Mouse (Mus musculus) kidney, adult 2 months (tissue): ENCODE measurements around the gene Omt2a.

Experiments
- CTCF ChIP-seq: fragments of 200-500 bp; conservative IDR thresholded peaks from 2 replicates; pipeline ENCODE4 v1.5.1; 2011; ENCODE audit warnings: low read depth, mild to moderate bottlenecking, control low read depth, low read length, moderate library complexity, mixed read lengths; ENCODE audit not compliant: insufficient read depth, insufficient read length
- POLR2A ChIP-seq: fragments of 200-500 bp; IDR thresholded peaks from one replicate; pipeline ENCODE4 v1.6.1; 2011; ENCODE audit warnings: low read depth, low read length, control low read depth

- TF ChIP-seq CTCF = no peak
- no peak for TF ChIP-seq POLR2A
These were observed 45.9 kb upstream of the Omt2a start for GRCm38 (mm10) chr9:78360484-78360872.
